Mouse (Mus musculus) midbrain, embryonic 15.5 days (tissue): ENCODE data around the gene Wrb. TPM values are rescaled to one million over a fixed set of nuclear protein-coding genes. Genes with fewer than 3 reads are reported as not detected.
"Not testable (repeated sequence)": the region's sequence is repeated elsewhere in the genome, so short reads cannot be mapped to it uniquely, and the experiment has no call there.

ENCODE experiments used
- ATAC-seq: fragments of 200-750 bp; cut with Nextera tagmentation; replicated peaks from 2 replicates; pipeline ENCODE4 v1.8.0; 2017; ENCODE audit warnings: moderate TSS enrichment
- H3K27ac ChIP-seq: fragments of 300-500 bp; sonication (generic); 2 replicates; pipeline ENCODE4 v1.5.1; 2015; ENCODE audit warnings: mild to moderate bottlenecking, inconsistent platforms
- H3K27me3 ChIP-seq: fragments of 300-500 bp; sonication (generic); replicated peaks from 2 replicates; pipeline ENCODE4 v1.6.1; 2015; ENCODE audit warnings: inconsistent platforms
- H3K36me3 ChIP-seq: fragments of 300-500 bp; sonication (generic); replicated peaks from 2 replicates; pipeline ENCODE4 v1.6.1; 2015; ENCODE audit warnings: inconsistent platforms
- H3K4me1 ChIP-seq: fragments of 300-500 bp; sonication (generic); 2 replicates; pipeline ENCODE4 v1.6.1; 2015; ENCODE audit warnings: inconsistent platforms
- H3K4me2 ChIP-seq: fragments of 300-500 bp; sonication (generic); 2 replicates; pipeline ENCODE4 v1.6.1; 2015; ENCODE audit warnings: inconsistent platforms, mild to moderate bottlenecking, moderate library complexity
- H3K4me3 ChIP-seq: fragments of 300-500 bp; sonication (generic); 2 replicates; pipeline ENCODE4 v1.5.1; 2015; ENCODE audit warnings: mild to moderate bottlenecking, inconsistent platforms
- H3K9ac ChIP-seq: fragments of 300-500 bp; sonication (generic); 2 replicates; pipeline ENCODE4 v1.6.1; 2015; ENCODE audit warnings: mild to moderate bottlenecking, inconsistent platforms
- H3K9me3 ChIP-seq: fragments of 300-500 bp; sonication (generic); 2 replicates; pipeline ENCODE4 v1.6.1; 2016; ENCODE audit warnings: inconsistent platforms
- WGBS: fragments of 180-500 bp; shearing (Covaris S2); methylation state at CpG from one replicate; pipeline ENCODE4 v1.1.7; 2015; ENCODE audit warnings: mixed read lengths; 5-methylcytosine and 5-hydroxymethylcytosine counted together
- polyA plus RNA-seq: library from polyadenylated mRNA; unstranded; fragments of >200 nt; fragmentation: Nextera tagmentation; extraction: Ambion mirVana; gene quantifications from 2 replicates; pipeline ENCODE4 v1.2.1, GENCODE M21; 2015

Wrb gene
- 217 and 221 TPM in 2 replicates for polyA plus RNA-seq

GRCm38 (mm10) chr16:96145110-96145800, at the start of gene Wrb:
Gene Wrb (plus strand): TSS chr16:96145407.
- H3K9ac ChIP-seq: peak within 1 kb of the TSS; percentile 74
- no peaks in the 10 kb centered on the region for H3K36me3 ChIP-seq
- H3K4me3 ChIP-seq: peak within 1 kb of the TSS; percentile 82
- H3K27ac ChIP-seq: peak within 1 kb of the TSS; percentile 80
- no peaks in the 10 kb centered on the region for H3K9me3 ChIP-seq
- H3K4me1 ChIP-seq: peaks cover 18% of the 10 kb centered on the region
- H3K4me2 ChIP-seq: peak within 1 kb of the TSS; percentile 63
- peak; percentile 97 for ATAC-seq
- H3K27me3 ChIP-seq: no peaks in the 10 kb centered on the region
- WGBS: 1% methylated on average over 68 of the region's 68 CpGs

- Histone ChIP-seq H3K9ac (no peak overlapping the region), H3K4me2 (no peak overlapping the region), H3K4me1 (no peaks in the 10 kb centered on the region), H3K36me3 (no peaks in the 10 kb centered on the region), H3K9me3 (no peaks in the 10 kb centered on the region), H3K4me3 (no peak overlapping the region), H3K27ac (no peak overlapping the region), H3K27me3 (no peaks in the 10 kb centered on the region)
- ATAC-seq: no peak
- 88% methylated on average over 5 of the region's 5 CpGs for WGBS
Observed at GRCm38 (mm10) chr16:96095966-96096365, 49.2 kb upstream of the Wrb start.

GRCm38 (mm10) chr16:96097811-96098210, 47.4 kb upstream of the Wrb start:
- H3K9ac ChIP-seq, H3K27ac ChIP-seq, ATAC-seq, H3K4me3 ChIP-seq, H3K9me3 ChIP-seq, H3K27me3 ChIP-seq, H3K4me2 ChIP-seq, H3K4me1 ChIP-seq, H3K36me3 ChIP-seq: not testable (repeated sequence)

GRCm38 (mm10) chr16:96103036-96103435, 42.2 kb upstream of the Wrb start:
- Histone ChIP-seq H3K4me1 (no peaks in the 10 kb centered on the region), H3K4me3 (no peak overlapping the region), H3K27me3 (no peaks in the 10 kb centered on the region), H3K27ac (no peak overlapping the region), H3K9me3 (no peaks in the 10 kb centered on the region), H3K9ac (no peak overlapping the region), H3K36me3 (no peaks in the 10 kb centered on the region), H3K4me2 (no peak overlapping the region)
- ATAC-seq: no peak
- 37% methylated on average over 2 of the region's 2 CpGs for WGBS

- Histone ChIP-seq H3K4me1 (no peaks in the 10 kb centered on the region), H3K36me3 (no peaks in the 10 kb centered on the region), H3K4me2 (no peak overlapping the region), H3K27ac (no peak overlapping the region), H3K4me3 (no peak overlapping the region), H3K9ac (no peak overlapping the region), H3K9me3 (no peaks in the 10 kb centered on the region), H3K27me3 (no peaks in the 10 kb centered on the region)
- no peak for ATAC-seq
- WGBS: 77% methylated on average over 4 of the region's 4 CpGs
Observed at GRCm38 (mm10) chr16:96109673-96110072, 35.5 kb upstream of the Wrb start.

GRCm38 (mm10) chr16:96110655-96111345, 34.4 kb upstream of the Wrb start:
- Histone ChIP-seq H3K4me1 (no peaks in the 10 kb centered on the region), H3K9me3 (no peaks in the 10 kb centered on the region)
- WGBS: 92% methylated on average over 5 of the region's 5 CpGs

GRCm38 (mm10) chr16:96112769-96113168, 32.4 kb upstream of the Wrb start:
- no peak for ATAC-seq
- Histone ChIP-seq H3K4me3 (no peak overlapping the region), H3K27ac (no peak overlapping the region), H3K36me3 (no peaks in the 10 kb centered on the region), H3K9me3 (no peaks in the 10 kb centered on the region), H3K4me1 (no peaks in the 10 kb centered on the region), H3K9ac (no peak overlapping the region), H3K4me2 (no peak overlapping the region), H3K27me3 (no peaks in the 10 kb centered on the region)
- 31% methylated on average over 2 of the region's 2 CpGs for WGBS

More at GRCm38 (mm10) chr16:96110655-96111345, 34.4 kb upstream of the Wrb start:
- Histone ChIP-seq H3K36me3 (no peaks in the 10 kb centered on the region), H3K9ac (no peak overlapping the region), H3K4me2 (no peak overlapping the region), H3K27ac (no peak overlapping the region), H3K27me3 (no peaks in the 10 kb centered on the region), H3K4me3 (no peak overlapping the region)
- no peak for ATAC-seq

- H3K4me1 ChIP-seq: no peaks in the 10 kb centered on the region
- no peaks in the 10 kb centered on the region for H3K9me3 ChIP-seq
- WGBS: 41% methylated on average over 4 of the region's 4 CpGs
- ATAC-seq: no peak
- no peak overlapping the region for H3K4me2 ChIP-seq
- H3K36me3 ChIP-seq: no peaks in the 10 kb centered on the region; the same call in 1 of the 2 replicates
- H3K4me3 ChIP-seq: no peak overlapping the region
- H3K27me3 ChIP-seq: no peaks in the 10 kb centered on the region
- no peak overlapping the region for H3K27ac ChIP-seq
- H3K9ac ChIP-seq: no peak overlapping the region
Observed at GRCm38 (mm10) chr16:96114729-96115128, 30.5 kb upstream of the Wrb start.

- H3K36me3 ChIP-seq: peaks cover 29% of the 10 kb centered on the region
Observed at GRCm38 (mm10) chr16:96120022-96120623, 25.1 kb upstream of the Wrb start.

GRCm38 (mm10) chr16:96126684-96127171, 18.5 kb upstream of the Wrb start:
- peaks cover 30% of the 10 kb centered on the region for H3K4me1 ChIP-seq
- 3% methylated on average over 19 of the region's 19 CpGs for WGBS
- H3K9me3 ChIP-seq: no peaks in the 10 kb centered on the region
- H3K4me3 ChIP-seq: peak overlapping the region; percentile 79
- peaks cover 22% of the 10 kb centered on the region for H3K36me3 ChIP-seq
- H3K9ac ChIP-seq: peak overlapping the region; percentile 91
- H3K27me3 ChIP-seq: no peaks in the 10 kb centered on the region
- no peak for ATAC-seq
- peak overlapping the region; percentile 99 for H3K27ac ChIP-seq
- H3K4me2 ChIP-seq: peak overlapping the region; percentile 66

More at GRCm38 (mm10) chr16:96120022-96120623, 25.1 kb upstream of the Wrb start:
- WGBS: 78% methylated on average over 4 of the region's 4 CpGs
- no peak for ATAC-seq
- Histone ChIP-seq H3K27me3 (no peaks in the 10 kb centered on the region), H3K4me1 (peaks cover 8% of the 10 kb centered on the region), H3K4me2 (no peak overlapping the region), H3K4me3 (no peak overlapping the region), H3K9me3 (no peaks in the 10 kb centered on the region), H3K9ac (no peak overlapping the region), H3K27ac (no peak overlapping the region)

GRCm38 (mm10) chr16:96127288-96127656, 17.9 kb upstream of the Wrb start:
- ATAC-seq: peak; percentile 74
- H3K36me3 ChIP-seq: peaks cover 22% of the 10 kb centered on the region
- H3K9me3 ChIP-seq: no peaks in the 10 kb centered on the region
- 1% methylated on average over 41 of the region's 52 CpGs for WGBS
- no peaks in the 10 kb centered on the region for H3K27me3 ChIP-seq
- H3K4me3 ChIP-seq: peak overlapping the region; percentile 79
- peak overlapping the region; percentile 66 for H3K4me2 ChIP-seq
- peak overlapping the region; percentile 99 for H3K27ac ChIP-seq
- peaks cover 30% of the 10 kb centered on the region for H3K4me1 ChIP-seq
- H3K9ac ChIP-seq: peak overlapping the region; percentile 91

- Histone ChIP-seq H3K4me2 (peak within 1 kb of the TSS; percentile 66), H3K4me3 (peak within 1 kb of the TSS; percentile 79), H3K4me1 (peaks cover 30% of the 10 kb centered on the region), H3K27ac (peak within 1 kb of the TSS; percentile 99), H3K9ac (peak within 1 kb of the TSS; percentile 91), H3K36me3 (peaks cover 19% of the 10 kb centered on the region), H3K9me3 (no peaks in the 10 kb centered on the region), H3K27me3 (no peaks in the 10 kb centered on the region)
- under 1% methylated on average over 45 of the region's 72 CpGs for WGBS
- peak; percentile 98 for ATAC-seq
Observed at GRCm38 (mm10) chr16:96127657-96128344, 17.4 kb upstream of the Wrb start, which contains the start of gene Hmgn1. Gene Hmgn1 (minus strand): TSS chr16:96127729.
